Mouse (Mus musculus) lung, postnatal 0 days (tissue): ENCODE measurements at regions not wholly inside any gene's neighbourhood (a gene's known extent, or its start where the extent isn't known, plus 50 kb on each side); places are given as distances from the start of the nearest gene placed in this dataset.

ENCODE experiments used
- ATAC-seq: fragments of 200-750 bp; cut with Nextera tagmentation; 2 replicates; pipeline ENCODE4 v1.8.0; 2017; ENCODE audit warnings: moderate library complexity
- DNase-seq: peaks from one replicate; pipeline ENCODE4 v3.0.0-alpha.2; 2016; ENCODE audit warnings: low spot score
- H3K27ac ChIP-seq: fragments of 300-500 bp; sonication (generic); 2 replicates; pipeline ENCODE4 v1.5.1; 2014; ENCODE audit warnings: antibody characterized with exemption, mild to moderate bottlenecking, low read length, mixed read lengths
- H3K27me3 ChIP-seq: fragments of 300-500 bp; sonication (generic); replicated peaks from 2 replicates; pipeline ENCODE4 v1.6.1; 2014; ENCODE audit warnings: low read length, mixed read lengths; ENCODE audit not compliant: insufficient read depth
- H3K36me3 ChIP-seq: fragments of 300-500 bp; sonication (generic); 2 replicates; pipeline ENCODE4 v1.6.1; 2014; ENCODE audit warnings: low read length, mixed read lengths; ENCODE audit not compliant: insufficient read depth
- H3K4me1 ChIP-seq: fragments of 300-500 bp; sonication (generic); 2 replicates; pipeline ENCODE4 v1.6.1; 2014; ENCODE audit warnings: antibody characterized with exemption, low read depth, low read length, mixed read lengths; ENCODE audit not compliant: insufficient read depth
- H3K4me2 ChIP-seq: fragments of 300-500 bp; sonication (generic); replicated peaks from 2 replicates; pipeline ENCODE4 v1.6.1; 2014; ENCODE audit warnings: low read depth, mild to moderate bottlenecking, low read length, moderate library complexity, mixed read lengths
- H3K4me3 ChIP-seq: fragments of 300-500 bp; sonication (generic); 2 replicates; pipeline ENCODE4 v1.5.1; 2014; ENCODE audit warnings: low read depth, low read length
- H3K9ac ChIP-seq: fragments of 300-500 bp; sonication (generic); replicated peaks from 2 replicates; pipeline ENCODE4 v1.6.1; 2014; ENCODE audit warnings: low read depth, mild to moderate bottlenecking
- H3K9me3 ChIP-seq: fragments of 300-500 bp; sonication (generic); 2 replicates; pipeline ENCODE4 v1.6.1; 2016; ENCODE audit warnings: low read length, mixed read lengths
- CTCF ChIP-seq: IDR thresholded peaks from 2 replicates; pipeline ENCODE4 v1.5.1; 2016; ENCODE audit warnings: antibody characterized with exemption, mild to moderate bottlenecking
- EP300 ChIP-seq: IDR thresholded peaks from 2 replicates; pipeline ENCODE4 v1.6.1; 2016; ENCODE audit warnings: antibody characterized with exemption, mild to moderate bottlenecking, control low read depth
- WGBS: fragments of 180-500 bp; shearing (Covaris S2); extraction: QIAGEN DNeasy Blood & Tissue Kit; methylation state at CpG from one replicate; pipeline ENCODE4 v1.1.7; 2014; 5-methylcytosine and 5-hydroxymethylcytosine counted together

DNA sequence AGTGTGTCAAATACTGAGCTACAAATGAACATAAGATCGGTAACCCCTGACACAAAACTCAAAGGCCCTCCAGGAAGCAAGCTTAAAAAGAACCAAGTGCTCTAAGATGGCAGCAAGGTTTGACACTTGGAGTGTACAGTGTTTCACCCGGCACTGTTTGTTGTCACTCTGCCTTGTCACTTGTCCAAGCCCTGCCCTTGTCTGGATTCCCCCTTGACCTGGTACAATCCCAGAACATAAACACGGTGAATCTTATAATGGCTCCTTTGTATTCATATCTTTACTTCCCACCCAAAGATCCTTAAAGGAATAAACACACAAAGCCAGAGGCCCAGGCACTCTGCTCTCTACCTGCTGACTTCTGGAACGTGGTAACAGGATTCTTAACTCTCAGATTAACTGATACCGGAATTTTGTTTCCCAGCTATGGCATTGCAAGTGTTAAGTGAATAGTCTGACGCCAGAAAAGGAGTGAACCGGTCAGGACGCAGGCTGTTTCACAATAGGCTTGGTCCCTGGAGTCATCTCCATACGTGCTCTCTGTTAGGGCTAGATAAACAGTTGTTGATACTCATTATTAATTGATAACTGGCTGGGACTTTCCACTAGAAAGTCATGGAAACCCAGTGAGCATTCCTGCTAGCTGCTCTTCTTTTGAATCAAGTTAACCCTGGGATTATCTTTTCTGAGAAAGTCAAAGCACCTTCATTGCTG lies 95.9 kb upstream of the Ankrd55 start:
- peak; percentile 29; the same call in 1 of the 2 replicates for ATAC-seq
- 15% methylated on average over 9 of the region's 9 CpGs for WGBS

DNA sequence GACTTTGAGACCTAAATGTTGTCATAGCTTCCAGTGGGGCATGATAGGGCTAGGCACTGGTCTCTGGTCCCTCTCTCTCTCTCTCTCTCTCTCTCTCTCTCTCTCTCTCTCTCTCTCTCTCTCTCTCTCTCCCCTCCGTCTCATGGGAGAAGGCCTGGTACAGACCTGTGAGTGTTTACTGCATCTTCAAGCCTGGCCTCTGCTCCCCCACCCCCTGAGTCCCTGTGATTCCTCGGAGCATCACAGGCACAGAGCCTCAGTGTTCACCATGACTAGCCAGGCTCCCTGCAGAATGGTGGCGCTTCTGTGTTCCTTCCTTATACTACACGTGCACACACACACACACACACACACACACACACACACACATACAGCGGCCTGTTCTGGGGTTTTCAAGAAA lies 94.6 kb upstream of the Ankrd55 start:
- H3K27me3 ChIP-seq: no peaks in the 10 kb centered on the region
- 74% methylated on average over 5 of the region's 5 CpGs for WGBS
- no peak overlapping the region for H3K4me2 ChIP-seq
- ATAC-seq (no peak), DNase-seq (no peak)
- no peaks in the 10 kb centered on the region; the same call in 1 of the 2 replicates for H3K4me1 ChIP-seq
- H3K4me3 ChIP-seq: no peak overlapping the region
- H3K27ac ChIP-seq: no peak overlapping the region
- TF ChIP-seq EP300 (no peak), CTCF (no peak)
- H3K9me3 ChIP-seq: no peaks in the 10 kb centered on the region
- H3K36me3 ChIP-seq: no peaks in the 10 kb centered on the region
- H3K9ac ChIP-seq: no peak overlapping the region

More for the DNA sequence above, 95.9 kb upstream of the Ankrd55 start:
- no peaks in the 10 kb centered on the region for H3K27me3 ChIP-seq
- H3K9me3 ChIP-seq: no peaks in the 10 kb centered on the region
- H3K9ac ChIP-seq: no peak overlapping the region
- H3K4me3 ChIP-seq: no peak overlapping the region
- no peak overlapping the region for H3K27ac ChIP-seq
- TF ChIP-seq EP300 (0 out of 2 replicates have a peak, but pooled peaks have one; percentile 9), CTCF (no peak)
- no peaks in the 10 kb centered on the region for H3K36me3 ChIP-seq
- peaks cover 7% of the 10 kb centered on the region; the same call in 1 of the 2 replicates for H3K4me1 ChIP-seq
- DNase-seq: peak; percentile 42
- H3K4me2 ChIP-seq: no peak overlapping the region

DNA sequence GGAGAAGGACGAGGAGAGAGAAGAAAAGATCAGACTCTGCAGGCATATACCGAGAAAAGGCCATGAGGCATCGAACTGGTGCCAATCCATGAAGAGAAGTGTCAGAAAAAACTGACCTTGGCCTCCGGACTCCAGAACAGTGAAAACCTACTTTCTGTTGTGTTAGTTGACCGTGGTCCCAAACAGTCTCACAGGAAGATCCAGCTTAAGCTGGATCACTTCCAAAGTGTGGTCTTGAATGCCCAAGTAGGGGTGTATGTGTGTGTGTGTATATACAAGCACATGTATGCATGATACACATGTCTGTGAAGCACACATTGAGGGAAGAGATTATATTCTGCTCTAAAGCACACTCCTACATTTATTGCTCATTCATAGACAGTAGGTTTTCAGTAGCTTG lies 93.3 kb upstream of the Ankrd55 start:
- Histone ChIP-seq H3K27me3 (no peaks in the 10 kb centered on the region), H3K4me2 (no peak overlapping the region), H3K36me3 (no peaks in the 10 kb centered on the region), H3K9me3 (no peaks in the 10 kb centered on the region), H3K4me1 (no peaks in the 10 kb centered on the region), H3K4me3 (no peak overlapping the region), H3K27ac (no peak overlapping the region), H3K9ac (no peak overlapping the region)
- DNase-seq (no peak), ATAC-seq (no peak)
- WGBS: 86% methylated on average over 5 of the region's 5 CpGs
- TF ChIP-seq EP300: no peak
- TF ChIP-seq CTCF: no peak

DNA sequence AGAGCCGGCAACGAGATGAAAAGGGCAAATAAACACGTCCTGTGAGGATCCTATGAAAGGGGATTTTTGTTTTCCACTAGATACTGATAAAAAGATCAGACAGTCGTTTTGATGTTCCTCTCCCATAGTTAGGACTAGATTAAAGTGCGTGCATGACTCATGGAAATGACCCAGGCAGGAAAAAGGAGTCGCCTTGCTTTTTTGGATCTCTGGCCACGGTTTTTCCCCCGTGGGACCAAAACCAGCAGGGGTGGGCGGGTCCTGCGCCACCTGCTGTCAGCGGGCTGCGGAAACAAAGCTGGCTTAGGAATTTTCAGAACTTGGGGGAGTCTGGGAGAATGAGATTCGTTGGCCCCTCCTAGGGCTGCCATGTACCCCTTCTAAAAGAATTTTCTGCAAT lies 91.5 kb upstream of the Ankrd55 start:
- ATAC-seq (no peak), DNase-seq (peak; percentile 63)
- no peaks in the 10 kb centered on the region for H3K9me3 ChIP-seq
- H3K27me3 ChIP-seq: no peaks in the 10 kb centered on the region
- H3K36me3 ChIP-seq: no peaks in the 10 kb centered on the region
- TF ChIP-seq EP300 (no peak), CTCF (peak; percentile 82)
- H3K9ac ChIP-seq: no peak overlapping the region
- peak overlapping the region; percentile 40 for H3K4me2 ChIP-seq
- H3K4me3 ChIP-seq: no peak overlapping the region
- H3K27ac ChIP-seq: no peak overlapping the region
- WGBS: 2% methylated on average over 13 of the region's 13 CpGs
- H3K4me1 ChIP-seq: no peaks in the 10 kb centered on the region

DNA sequence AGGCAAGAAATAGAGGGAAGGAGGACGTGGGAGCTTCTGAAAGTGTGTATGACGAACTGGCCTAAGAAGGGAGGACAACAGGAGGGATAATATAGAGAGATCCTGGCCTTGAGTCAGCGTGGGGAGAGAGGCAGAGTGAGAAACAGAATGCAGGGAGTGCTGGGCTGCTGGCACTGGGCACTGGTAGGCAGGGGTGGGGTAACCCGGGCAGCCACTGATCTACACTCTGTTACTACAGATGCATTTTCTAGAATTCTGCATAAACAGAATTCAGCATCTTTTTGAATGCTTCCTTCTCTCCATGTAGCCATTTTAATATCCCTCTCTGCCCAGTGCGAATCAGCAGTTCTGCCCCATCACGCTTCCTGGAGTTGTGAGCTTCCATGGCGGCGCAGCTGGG lies 84.5 kb upstream of the Ankrd55 start:
- H3K4me3 ChIP-seq: no peak overlapping the region
- H3K9me3 ChIP-seq: no peaks in the 10 kb centered on the region
- no peaks in the 10 kb centered on the region for H3K4me1 ChIP-seq
- no peak overlapping the region for H3K27ac ChIP-seq
- H3K27me3 ChIP-seq: no peaks in the 10 kb centered on the region
- no peaks in the 10 kb centered on the region for H3K36me3 ChIP-seq
- DNase-seq: no peak
- no peak overlapping the region for H3K4me2 ChIP-seq
- WGBS: 82% methylated on average over 8 of the region's 8 CpGs
- TF ChIP-seq EP300 (no peak), CTCF (no peak)
- no peak overlapping the region for H3K9ac ChIP-seq
- no peak for ATAC-seq

DNA sequence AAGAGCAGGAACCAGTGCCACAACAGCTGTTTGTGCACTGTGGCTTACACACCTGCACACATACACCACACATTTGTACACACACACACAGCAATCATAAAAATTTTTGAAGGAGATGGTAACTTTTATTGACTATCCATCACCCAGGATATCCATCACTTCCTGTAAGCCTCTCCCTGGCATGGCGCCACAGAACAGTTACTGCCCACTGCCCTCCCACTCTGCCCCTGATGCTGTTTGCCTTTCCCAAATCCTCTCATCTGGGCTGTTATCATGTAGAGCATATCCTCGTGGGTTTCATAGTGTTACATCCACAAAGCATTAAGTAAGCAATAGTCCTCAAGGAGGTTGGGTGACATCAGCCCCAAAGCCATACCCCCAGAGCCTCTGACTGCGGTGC lies 84.0 kb upstream of the Ankrd55 start:
- DNase-seq (no peak), ATAC-seq (no peak)
- no peak overlapping the region for H3K27ac ChIP-seq
- H3K9me3 ChIP-seq: no peaks in the 10 kb centered on the region
- no peak overlapping the region for H3K9ac ChIP-seq
- H3K4me1 ChIP-seq: no peaks in the 10 kb centered on the region
- no peaks in the 10 kb centered on the region for H3K27me3 ChIP-seq
- H3K36me3 ChIP-seq: no peaks in the 10 kb centered on the region
- no peak overlapping the region for H3K4me2 ChIP-seq
- 68% methylated on average over 3 of the region's 3 CpGs for WGBS
- H3K4me3 ChIP-seq: no peak overlapping the region
- TF ChIP-seq CTCF: no peak
- TF ChIP-seq EP300: no peak

DNA sequence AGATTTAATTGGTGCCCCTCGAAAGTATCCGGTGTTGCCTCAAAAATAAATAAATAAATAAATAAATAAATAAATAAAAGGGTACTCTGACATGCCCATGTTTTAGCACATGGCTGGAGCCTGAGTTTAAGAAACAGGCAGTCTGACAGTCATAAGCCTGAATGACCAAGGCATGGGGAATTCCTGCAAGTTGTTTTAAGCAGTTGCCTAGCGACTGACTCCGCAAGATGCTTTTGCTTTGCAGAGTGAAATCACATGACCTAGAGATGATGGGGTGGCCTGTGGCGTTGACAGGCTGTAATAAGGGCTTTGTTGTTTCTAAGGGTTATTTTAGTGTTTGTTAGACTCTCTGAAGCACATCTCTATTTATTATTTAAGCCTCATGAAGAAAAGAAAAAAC lies 83.4 kb upstream of the Ankrd55 start:
- H3K36me3 ChIP-seq: no peaks in the 10 kb centered on the region
- no peak for ATAC-seq
- H3K4me1 ChIP-seq: no peaks in the 10 kb centered on the region
- no peaks in the 10 kb centered on the region for H3K27me3 ChIP-seq
- no peak overlapping the region for H3K4me2 ChIP-seq
- H3K9ac ChIP-seq: no peak overlapping the region
- H3K27ac ChIP-seq: no peak overlapping the region
- DNase-seq: no peak
- no peak for TF ChIP-seq EP300
- TF ChIP-seq CTCF: no peak
- 79% methylated on average over 5 of the region's 5 CpGs for WGBS
- no peak overlapping the region for H3K4me3 ChIP-seq
- H3K9me3 ChIP-seq: no peaks in the 10 kb centered on the region
